Mouse (Mus musculus): ENCODE results near the gene Snx22.

- no peak for TF ChIP-seq CTCF (IDR thresholded peaks at IDR 0.05; ENCODE audit: low read depth, low read length)
- TF ChIP-seq EP300 (IDR thresholded peaks at IDR 0.05; ENCODE audit: insufficient read depth, low read depth, low read length): no peak
Measured at GRCm38 (mm10) chr9:66060986-66061385, 8.5 kb downstream of the Snx22 start.

All from ES-Bruce4 (cell line).